Mouse (Mus musculus) forebrain, embryonic 11.5 days (tissue): ENCODE data around the gene Itfg2. TPM values are rescaled to one million over a fixed set of nuclear protein-coding genes. Genes with fewer than 3 reads are reported as not detected.
A peak's percentile ranks its signal among the peaks of the same experiment; 100 is the strongest.

Experiments used
- ATAC-seq: fragments of 200-750 bp; cut with Nextera tagmentation; replicated peaks from 2 replicates; pipeline ENCODE4 v1.8.0; 2017; ENCODE audit warnings: moderate TSS enrichment; ENCODE audit not compliant: low FRiP score
- DNase-seq: peaks from one replicate; pipeline ENCODE4 v3.0.0-alpha.2; 2017; ENCODE audit warnings: low spot score
- H3K27ac ChIP-seq: fragments of 300-500 bp; sonication (generic); 2 replicates; pipeline ENCODE4 v1.5.1; 2014; ENCODE audit warnings: low read depth, low read length
- H3K27me3 ChIP-seq: fragments of 300-500 bp; sonication (generic); 2 replicates; pipeline ENCODE4 v1.6.1; 2014; ENCODE audit warnings: mild to moderate bottlenecking, low read length, mixed read lengths; ENCODE audit not compliant: control insufficient read depth, insufficient read depth
- H3K36me3 ChIP-seq: fragments of 300-500 bp; sonication (generic); 2 replicates; pipeline ENCODE4 v1.6.1; 2014; ENCODE audit warnings: mild to moderate bottlenecking, low read length, moderate library complexity, mixed read lengths; ENCODE audit not compliant: control insufficient read depth, insufficient read depth
- H3K4me1 ChIP-seq: fragments of 300-500 bp; sonication (generic); replicated peaks from 2 replicates; pipeline ENCODE4 v1.6.1; 2014; ENCODE audit warnings: low read length, mixed read lengths; ENCODE audit not compliant: control insufficient read depth, insufficient read depth
- H3K4me2 ChIP-seq: fragments of 300-500 bp; sonication (generic); 2 replicates; pipeline ENCODE4 v1.6.1; 2014; ENCODE audit warnings: low read depth, mild to moderate bottlenecking, low read length, moderate library complexity, mixed read lengths; ENCODE audit not compliant: severe bottlenecking
- H3K4me3 ChIP-seq: fragments of 300-500 bp; sonication (generic); 2 replicates; pipeline ENCODE4 v1.5.1; 2014; ENCODE audit warnings: low read depth, low read length
- H3K9ac ChIP-seq: fragments of 300-500 bp; sonication (generic); 2 replicates; pipeline ENCODE4 v1.6.1; 2014; ENCODE audit warnings: low read length
- H3K9me3 ChIP-seq: fragments of 300-500 bp; sonication (generic); 2 replicates; pipeline ENCODE4 v1.6.1; 2016; ENCODE audit warnings: low read length, mixed read lengths; ENCODE audit not compliant: control insufficient read depth
- WGBS: fragments of 180-500 bp; shearing (Covaris S2); extraction: QIAGEN DNeasy Blood & Tissue Kit; methylation state at CpG from one replicate; pipeline ENCODE4 v1.1.7; 2014; 5-methylcytosine and 5-hydroxymethylcytosine counted together
- polyA plus RNA-seq: library from polyadenylated mRNA; unstranded; fragments of >200 nt; fragmentation: Nextera tagmentation; extraction: Ambion mirVana; gene quantifications from 2 replicates; pipeline ENCODE4 v1.2.1, GENCODE M21; 2014

Itfg2 gene
- polyA plus RNA-seq, 1 experiment from 2014 or later = 35.3 TPM

DNA sequence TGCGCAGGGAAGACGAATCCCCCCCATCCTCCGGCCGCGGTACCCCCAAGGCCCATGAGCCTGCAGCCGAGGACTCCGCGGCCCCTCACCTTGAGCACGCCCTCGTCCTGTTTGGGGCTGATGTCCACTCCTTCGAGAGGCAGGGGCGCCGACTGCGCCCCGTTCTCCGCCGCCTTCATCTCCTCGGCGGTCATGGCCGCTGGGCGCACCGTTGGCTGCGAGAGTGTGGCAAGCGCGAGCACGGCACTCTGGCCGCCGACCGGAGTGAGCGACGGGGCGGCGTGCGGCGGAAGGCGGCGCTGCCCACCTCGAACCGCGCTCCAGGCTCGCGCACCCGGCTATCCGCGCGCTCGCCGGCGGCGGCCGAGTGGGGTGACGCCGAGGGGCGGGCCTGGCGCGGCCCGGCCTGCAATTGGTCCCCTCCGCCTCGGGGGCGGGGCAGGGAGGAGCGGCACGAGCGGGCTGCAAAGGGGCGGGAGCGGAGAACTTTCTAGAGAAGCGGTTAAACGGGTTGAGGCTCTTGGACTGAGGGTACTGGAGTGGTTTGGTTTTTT is 13.7 kb upstream of the Itfg2 start, which contains the start of gene Fkbp4:
Fkbp4 (minus strand) TSS at position 361 of the 554 bp plus-strand sequence.
- H3K9ac ChIP-seq = peak within 1 kb of the TSS; percentile 97
- under 1% methylated on average over 67 of the region's 67 CpGs for WGBS
- ATAC-seq = peak; percentile 95

DNA sequence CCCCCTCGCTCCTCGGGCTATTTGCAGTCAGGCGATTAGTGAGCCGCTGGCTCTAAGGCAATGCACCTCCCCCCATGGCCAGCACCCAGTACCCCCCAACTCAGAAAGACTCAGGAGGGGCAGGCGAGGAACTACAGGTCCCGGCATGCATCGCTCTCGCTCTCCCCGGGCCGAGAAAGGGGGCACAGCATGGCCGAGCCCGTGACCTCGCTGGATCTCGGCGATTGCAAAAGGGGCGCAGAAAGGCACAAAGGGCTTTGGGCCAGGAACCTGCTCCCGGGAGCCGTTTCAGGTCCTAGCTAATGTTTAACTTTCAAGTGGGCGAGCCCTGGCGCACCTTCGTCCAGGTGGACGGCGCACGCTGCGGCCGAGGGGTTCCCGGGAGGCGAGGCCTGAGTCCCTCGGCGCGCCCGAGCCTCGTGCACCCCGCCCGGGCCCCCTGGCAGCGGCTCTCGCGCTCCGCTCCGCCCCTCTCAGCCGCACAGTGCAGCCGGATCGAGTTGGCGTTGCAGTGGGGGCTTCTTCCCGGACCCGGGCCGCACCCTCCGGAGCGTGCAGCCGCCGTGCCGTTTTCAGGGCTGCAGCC is 13.1 kb upstream of the Itfg2 start:
- under 1% methylated on average over 52 of the region's 52 CpGs for WGBS
- peak; percentile 85 for DNase-seq

More for the DNA sequence above, 13.7 kb upstream of the Itfg2 start, which contains the start of gene Fkbp4:
- no peaks in the 10 kb centered on the region; the same call in 1 of the 2 replicates for H3K27me3 ChIP-seq
- H3K4me3 ChIP-seq = peak within 1 kb of the TSS; percentile 96
- H3K4me1 ChIP-seq = peaks cover 9% of the 10 kb centered on the region
- peak within 1 kb of the TSS; percentile 83 for H3K4me2 ChIP-seq
- H3K9me3 ChIP-seq = no peaks in the 10 kb centered on the region
- peaks cover 24% of the 10 kb centered on the region for H3K36me3 ChIP-seq
- H3K27ac ChIP-seq = peak within 1 kb of the TSS; percentile 87
- peak; percentile 95 for DNase-seq

DNA sequence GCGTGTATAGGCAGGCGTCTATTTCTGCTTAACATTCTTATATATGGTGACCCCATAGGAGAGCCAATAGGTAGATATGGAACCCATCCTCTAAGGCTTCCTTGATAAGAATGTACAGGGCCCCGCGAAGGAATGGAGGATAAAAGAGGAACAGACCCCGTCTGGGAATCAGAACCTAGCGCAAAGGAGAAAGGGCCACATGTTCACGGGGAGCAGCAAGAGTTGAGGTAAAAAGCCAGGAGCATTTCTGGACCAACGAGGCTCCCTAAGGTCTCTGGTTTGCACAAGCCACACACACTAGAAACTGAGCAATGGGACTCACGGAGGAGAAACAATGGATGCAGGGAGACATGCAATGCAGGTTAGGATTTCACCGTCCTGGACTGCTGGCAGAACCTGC is 12.6 kb upstream of the Itfg2 start:
- no peaks in the 10 kb centered on the region for H3K9me3 ChIP-seq
- H3K4me1 ChIP-seq = peaks cover 9% of the 10 kb centered on the region
- DNase-seq (no peak), ATAC-seq (no peak)
- peaks cover 35% of the 10 kb centered on the region for H3K36me3 ChIP-seq
- H3K27ac ChIP-seq = no peak overlapping the region; the same call in 1 of the 2 replicates
- H3K9ac ChIP-seq = peak overlapping the region; percentile 97
- H3K4me2 ChIP-seq = peak overlapping the region; percentile 83
- no peaks in the 10 kb centered on the region; the same call in 1 of the 2 replicates for H3K27me3 ChIP-seq
- 3% methylated on average over 10 of the region's 10 CpGs for WGBS
- peak overlapping the region; percentile 96 for H3K4me3 ChIP-seq

More for the DNA sequence above, 13.1 kb upstream of the Itfg2 start:
- Histone ChIP-seq H3K4me2 (peak overlapping the region; percentile 83), H3K27me3 (no peaks in the 10 kb centered on the region; the same call in 1 of the 2 replicates), H3K4me1 (peaks cover 9% of the 10 kb centered on the region), H3K9me3 (no peaks in the 10 kb centered on the region), H3K36me3 (peaks cover 30% of the 10 kb centered on the region), H3K9ac (peak overlapping the region; percentile 97), H3K27ac (peak overlapping the region; percentile 87), H3K4me3 (peak overlapping the region; percentile 96)
- peak; percentile 74 for ATAC-seq

DNA sequence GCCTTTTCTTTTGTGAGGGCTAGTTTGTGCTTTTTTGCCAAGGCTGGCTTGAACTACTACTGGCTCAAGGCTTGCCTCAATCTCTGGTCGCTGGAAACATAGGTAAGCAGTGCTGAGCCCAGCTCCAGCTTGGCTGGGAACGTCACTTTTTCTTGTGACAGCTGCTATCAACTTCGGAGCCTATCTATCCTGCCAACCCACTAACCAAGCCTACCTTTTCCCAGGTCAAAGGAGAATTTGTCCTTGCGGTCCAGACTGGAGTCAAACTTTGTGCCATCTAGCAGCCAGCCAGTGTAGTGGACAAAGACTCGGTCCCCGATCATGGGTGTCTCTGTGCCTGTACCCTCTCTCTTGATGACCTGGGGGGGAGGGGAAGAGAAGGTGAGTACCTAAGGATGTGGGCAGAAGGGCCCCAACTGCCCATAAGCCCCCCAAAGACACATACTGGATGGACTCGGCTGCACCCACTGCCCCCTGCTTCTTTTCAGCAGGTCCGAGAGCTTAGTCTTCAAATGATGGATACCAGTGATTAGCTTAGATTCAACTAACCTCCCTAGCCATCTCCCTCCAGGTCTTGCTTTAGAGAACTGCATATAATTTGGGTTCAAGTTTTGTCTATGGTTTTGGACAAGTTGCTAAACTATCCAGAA is 11.8 kb upstream of the Itfg2 start:
- H3K4me2 ChIP-seq = peak overlapping the region; percentile 83
- H3K27ac ChIP-seq = no peak overlapping the region
- H3K9me3 ChIP-seq = no peaks in the 10 kb centered on the region
- H3K4me3 ChIP-seq = peak overlapping the region; percentile 96
- DNase-seq (peak; percentile 31), ATAC-seq (no peak)
- 88% methylated on average over 8 of the region's 8 CpGs for WGBS
- H3K4me1 ChIP-seq = peaks cover 9% of the 10 kb centered on the region
- H3K27me3 ChIP-seq = no peaks in the 10 kb centered on the region; the same call in 1 of the 2 replicates
- peak overlapping the region; percentile 97 for H3K9ac ChIP-seq
- H3K36me3 ChIP-seq = peaks cover 42% of the 10 kb centered on the region

DNA sequence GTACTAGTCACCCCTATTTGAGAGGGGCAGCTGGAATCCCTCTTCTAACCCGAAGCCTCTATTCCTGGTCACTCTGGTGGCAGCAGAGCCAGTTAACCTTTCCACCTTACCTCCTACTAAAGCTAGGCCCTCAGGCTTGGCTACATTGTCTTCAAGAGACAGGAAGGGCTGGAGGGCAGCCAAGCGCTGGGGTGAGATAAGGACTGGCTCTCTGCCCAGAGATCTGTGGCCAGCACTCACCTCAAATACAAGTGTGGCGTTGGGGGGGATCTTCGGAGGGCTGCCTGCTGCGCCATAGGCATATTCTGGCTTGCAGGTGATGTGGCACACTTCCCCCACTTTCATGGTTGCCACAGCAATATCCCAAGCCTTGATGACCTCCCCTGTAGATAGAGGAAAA is 10.7 kb upstream of the Itfg2 start:
- Histone ChIP-seq H3K36me3 (peaks cover 46% of the 10 kb centered on the region), H3K27me3 (no peaks in the 10 kb centered on the region; the same call in 1 of the 2 replicates), H3K27ac (no peak overlapping the region), H3K9ac (no peak overlapping the region), H3K4me1 (peaks cover 9% of the 10 kb centered on the region), H3K9me3 (no peaks in the 10 kb centered on the region), H3K4me2 (no peak overlapping the region), H3K4me3 (no peak overlapping the region)
- no peak for ATAC-seq
- WGBS = 90% methylated on average over 5 of the region's 5 CpGs
- DNase-seq = peak; percentile 43

DNA sequence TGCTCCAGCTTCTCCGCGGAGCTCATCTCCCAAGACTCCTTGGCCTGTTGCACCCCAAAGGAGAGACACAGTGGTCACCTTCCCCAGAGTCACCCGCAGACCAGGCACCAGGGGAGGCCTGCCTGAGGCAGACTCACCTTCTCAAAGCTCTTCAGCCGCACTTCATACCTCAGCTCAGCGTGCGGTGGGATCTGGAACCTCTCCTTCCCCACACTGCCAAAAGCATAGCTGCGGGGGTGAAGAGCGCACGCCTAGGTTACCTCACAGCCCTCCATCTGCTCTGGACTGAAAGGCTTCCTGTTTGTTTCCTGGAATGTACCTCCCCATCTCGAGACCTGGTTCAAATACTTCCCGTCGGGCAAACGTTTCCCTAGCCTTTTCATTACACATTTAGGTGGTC is 8.8 kb upstream of the Itfg2 start:
- peaks cover 52% of the 10 kb centered on the region for H3K36me3 ChIP-seq
- no peaks in the 10 kb centered on the region for H3K27me3 ChIP-seq
- no peak for ATAC-seq
- H3K4me2 ChIP-seq = no peak overlapping the region
- no peak overlapping the region for H3K27ac ChIP-seq
- H3K4me1 ChIP-seq = peaks cover 6% of the 10 kb centered on the region; the same call in 1 of the 2 replicates
- H3K4me3 ChIP-seq = no peak overlapping the region
- H3K9me3 ChIP-seq = no peaks in the 10 kb centered on the region
- no peak for DNase-seq
- H3K9ac ChIP-seq = no peak overlapping the region
- 94% methylated on average over 13 of the region's 13 CpGs for WGBS

DNA sequence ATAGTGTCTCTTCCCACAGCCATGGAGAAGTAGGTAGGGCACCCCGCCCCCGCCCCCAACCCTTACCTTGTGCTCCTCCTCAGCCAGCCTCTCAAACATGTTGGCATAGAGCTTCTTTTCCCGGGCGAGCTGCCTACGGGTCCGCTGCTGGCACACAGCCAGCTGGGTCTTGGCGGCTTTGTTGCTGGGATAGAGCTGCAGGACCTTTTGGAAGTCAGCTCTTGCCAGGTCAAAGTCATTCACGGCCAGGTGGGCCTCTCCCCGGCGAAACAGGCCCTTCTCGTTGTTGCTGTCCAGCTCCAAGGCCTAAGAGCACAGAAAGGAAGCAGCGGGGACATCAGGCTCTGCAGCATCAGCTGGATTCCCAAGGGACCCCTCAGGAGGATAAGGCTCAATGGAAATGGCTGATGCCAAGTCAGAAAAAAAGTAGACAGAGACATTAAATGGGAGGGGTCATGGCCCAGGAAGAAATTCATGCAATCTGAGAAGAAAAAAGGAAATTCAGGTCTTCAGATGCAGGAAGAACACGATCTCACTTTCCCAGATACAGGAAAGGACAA is 7.7 kb upstream of the Itfg2 start:
- no peak overlapping the region for H3K4me3 ChIP-seq
- H3K4me2 ChIP-seq = no peak overlapping the region
- no peak for DNase-seq
- no peaks in the 10 kb centered on the region for H3K9me3 ChIP-seq
- H3K9ac ChIP-seq = no peak overlapping the region
- peaks cover 55% of the 10 kb centered on the region for H3K36me3 ChIP-seq
- ATAC-seq = no peak
- no peak overlapping the region for H3K27ac ChIP-seq
- peaks cover 6% of the 10 kb centered on the region; the same call in 1 of the 2 replicates for H3K4me1 ChIP-seq
- no peaks in the 10 kb centered on the region for H3K27me3 ChIP-seq
- 92% methylated on average over 13 of the region's 13 CpGs for WGBS

DNA sequence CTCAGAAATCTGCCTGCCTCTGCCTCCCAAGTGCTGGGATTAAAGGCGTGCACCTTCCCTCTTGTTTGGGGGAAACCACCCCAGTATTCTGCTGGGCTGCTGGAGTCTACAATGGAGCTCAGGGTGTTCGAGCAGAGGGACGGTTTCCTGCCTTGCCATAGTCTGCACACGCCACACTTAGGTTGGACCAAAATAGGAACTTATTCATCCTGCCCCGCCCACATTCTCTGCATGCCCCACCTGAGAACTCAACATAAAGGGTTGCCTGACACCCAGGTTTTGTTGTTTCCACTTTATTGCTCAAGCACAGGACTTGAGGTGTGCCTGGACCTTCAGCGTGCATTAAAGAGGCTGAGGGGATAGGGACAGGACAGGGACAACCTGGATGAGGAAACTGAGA is 5.1 kb upstream of the Itfg2 start:
- H3K4me2 ChIP-seq = no peak overlapping the region
- no peak overlapping the region for H3K9ac ChIP-seq
- ATAC-seq = no peak
- H3K4me3 ChIP-seq = no peak overlapping the region
- H3K27me3 ChIP-seq = no peaks in the 10 kb centered on the region
- 90% methylated on average over 6 of the region's 6 CpGs for WGBS
- no peaks in the 10 kb centered on the region for H3K9me3 ChIP-seq
- no peaks in the 10 kb centered on the region; the same call in 1 of the 2 replicates for H3K4me1 ChIP-seq
- no peak overlapping the region for H3K27ac ChIP-seq
- no peak for DNase-seq
- H3K36me3 ChIP-seq = peaks cover 45% of the 10 kb centered on the region
